Mouse (Mus musculus) CH12.LX (cell line): ENCODE data around the gene Mmp8. TPM values are rescaled to one million over a fixed set of nuclear protein-coding genes. Genes with fewer than 3 reads are reported as not detected.

Experiments used
- DNase-seq: peaks from one replicate; pipeline ENCODE4 v3.0.0-alpha.2; 2013; ENCODE audit errors: extremely low read depth
- H3K27ac ChIP-seq: 2 replicates; pipeline ENCODE4 v1.5.1; 2012; ENCODE audit warnings: low read depth, mild to moderate bottlenecking, control low read depth, moderate library complexity; ENCODE audit not compliant: insufficient read depth
- H3K27me3 ChIP-seq: replicated peaks from 2 replicates; pipeline ENCODE3; 2012; ENCODE audit warnings: inconsistent platforms
- H3K36me3 ChIP-seq, 2 experiments: replicated peaks in 1 of 2; 2 replicates each; pipeline versions ENCODE3 to v1.6.1; 2012; ENCODE audit warnings: inconsistent platforms in 1 of 2, low read length in 1 of 2, mild to moderate bottlenecking in 1 of 2, mixed read lengths in 1 of 2, moderate library complexity in 1 of 2; ENCODE audit not compliant: control insufficient read depth in 1 of 2, insufficient read depth in 1 of 2
- H3K4me1 ChIP-seq, 2 experiments: 2 replicates each; pipeline ENCODE4 v1.6.1; 2012; ENCODE audit warnings: inconsistent platforms in 1 of 2, moderate library complexity in 1 of 2; ENCODE audit not compliant: insufficient read depth in 2 of 2, control insufficient read depth in 1 of 2
- H3K4me2 ChIP-seq: 2 replicates; pipeline ENCODE4 v1.6.1; 2012; ENCODE audit warnings: low read depth, mild to moderate bottlenecking, control low read depth; ENCODE audit not compliant: poor library complexity, insufficient read depth, severe bottlenecking
- H3K4me3 ChIP-seq, 3 experiments: fragments of 150-350 bp in 1 of 3; sonication (generic) in 1 of 3; replicated peaks in 1 of 3; 2 replicates each; pipeline versions ENCODE3 to v1.5.1; 2011 to 2012; ENCODE audit warnings: low read depth in 2 of 3, low read length in 2 of 3, mild to moderate bottlenecking in 2 of 3, moderate library complexity in 2 of 3, control low read depth in 1 of 3, improper control_type of control experiment in 1 of 3, inconsistent platforms in 1 of 3, mixed read lengths in 1 of 3; ENCODE audit not compliant: poor library complexity in 1 of 3
- H3K79me2 ChIP-seq: replicated peaks from 2 replicates; pipeline ENCODE4 v1.6.1; 2012; ENCODE audit warnings: mild to moderate bottlenecking, moderate library complexity; ENCODE audit not compliant: control insufficient read depth, poor library complexity, insufficient read depth, severe bottlenecking; ENCODE audit errors: extremely low read depth
- H3K9ac ChIP-seq: 2 replicates; pipeline ENCODE4 v1.6.1; 2012; ENCODE audit warnings: low read depth, mild to moderate bottlenecking, control low read depth, moderate library complexity; ENCODE audit not compliant: insufficient read depth
- H3K9me3 ChIP-seq: replicated peaks from 2 replicates; pipeline ENCODE3; 2012; ENCODE audit warnings: low read length, inconsistent platforms, mixed read lengths
- CHD2 ChIP-seq: IDR thresholded peaks from 2 replicates; pipeline ENCODE4 v1.6.1; 2011; ENCODE audit warnings: low read length, improper control_type of control experiment
- CTCF ChIP-seq, 2 experiments: IDR thresholded peaks in 1 of 2; conservative IDR thresholded peaks in 1 of 2; 2 replicates each; pipeline ENCODE4 v1.5.1; 2011 to 2012; ENCODE audit warnings: low read depth in 2 of 2, low read length in 2 of 2, improper control_type of control experiment in 1 of 2, inconsistent platforms in 1 of 2, mild to moderate bottlenecking in 1 of 2, moderate library complexity in 1 of 2
- ELF1 ChIP-seq: IDR thresholded peaks from 2 replicates; pipeline ENCODE4 v1.6.1; 2014; ENCODE audit warnings: low read depth, mild to moderate bottlenecking, inconsistent platforms, low read length, improper control_type of control experiment
- HCFC1 ChIP-seq: IDR thresholded peaks from 2 replicates; pipeline ENCODE4 v1.6.1; 2012; ENCODE audit warnings: low read depth, mild to moderate bottlenecking, inconsistent platforms, low read length, improper control_type of control experiment
- IRF4 ChIP-seq: IDR thresholded peaks from 2 replicates; pipeline ENCODE4 v1.6.1; 2014; ENCODE audit warnings: low read depth, mild to moderate bottlenecking, inconsistent platforms, low read length, improper control_type of control experiment
- JUN ChIP-seq: IDR thresholded peaks from 2 replicates; pipeline ENCODE4 v1.6.1; 2011; ENCODE audit warnings: low read depth, mild to moderate bottlenecking, low read length, improper control_type of control experiment, moderate library complexity; ENCODE audit not compliant: insufficient read depth
- JUND ChIP-seq: conservative IDR thresholded peaks from 2 replicates; pipeline ENCODE4 v1.6.1; 2011; ENCODE audit warnings: low read depth, low read length, improper control_type of control experiment
- MAFK ChIP-seq: IDR thresholded peaks from 2 replicates; pipeline ENCODE4 v1.6.1; 2011; ENCODE audit warnings: low read length, improper control_type of control experiment; ENCODE audit not compliant: insufficient replicate concordance
- MAX ChIP-seq: IDR thresholded peaks from 2 replicates; pipeline ENCODE4 v1.6.1; 2011; ENCODE audit warnings: low read length, improper control_type of control experiment
- MAZ ChIP-seq: IDR thresholded peaks from 2 replicates; pipeline ENCODE4 v1.6.1; 2012; ENCODE audit warnings: low read depth, mild to moderate bottlenecking, inconsistent platforms, low read length, improper control_type of control experiment, moderate library complexity
- MYC ChIP-seq: IDR thresholded peaks from 2 replicates; pipeline ENCODE4 v1.6.1; 2011; ENCODE audit warnings: low read depth, mild to moderate bottlenecking, improper control_type of control experiment, low read length
- POLR2A ChIP-seq: IDR thresholded peaks from 2 replicates; pipeline ENCODE4 v1.6.1; 2011; ENCODE audit warnings: low read depth, mild to moderate bottlenecking, improper control_type of control experiment, low read length
- POLR2AphosphoS2 ChIP-seq: IDR thresholded peaks from 2 replicates; pipeline ENCODE4 v1.6.1; 2011; ENCODE audit warnings: low read depth, low read length, improper control_type of control experiment
- RAD21 ChIP-seq: IDR thresholded peaks from 2 replicates; pipeline ENCODE4 v1.6.1; 2011; ENCODE audit warnings: low read depth, mild to moderate bottlenecking, low read length, improper control_type of control experiment, moderate library complexity
- TBP ChIP-seq: conservative IDR thresholded peaks from 2 replicates; pipeline ENCODE4 v1.6.1; 2011; ENCODE audit warnings: low read depth, low read length, improper control_type of control experiment
- USF1 ChIP-seq: IDR thresholded peaks from 2 replicates; pipeline ENCODE4 v1.6.1; 2014; ENCODE audit warnings: low read depth, mild to moderate bottlenecking, inconsistent platforms, low read length, improper control_type of control experiment
- ZC3H11A ChIP-seq: IDR thresholded peaks from 2 replicates; pipeline ENCODE4 v1.6.1; 2012; ENCODE audit warnings: low read depth, mild to moderate bottlenecking, inconsistent platforms, low read length, improper control_type of control experiment
- ZNF384 ChIP-seq: IDR thresholded peaks from 2 replicates; pipeline ENCODE4 v1.6.1; 2012; ENCODE audit warnings: low read depth, low read length, improper control_type of control experiment, inconsistent platforms
- dilution Hi-C: fragments of 300-500 bp; cut with MboI; formaldehyde crosslinking; loops from 2 replicates; pipeline ENCODE4 v1.14.3; 2020; ENCODE audit warnings: low sequenced_read_pairs; ENCODE audit not compliant: extremely low pct_unique_long_range_greater_than_20kb, extremely low pct_ligation_motif_present
- in situ Hi-C: fragments of 300-500 bp; cut with MboI; formaldehyde crosslinking; loops from 3 replicates; pipeline ENCODE4 v1.14.3; 2019; ENCODE audit warnings: low sequenced_read_pairs, low pct_ligation_motif_present, low pct_unique_long_range_greater_than_20kb, mixed read lengths
- polyA plus RNA-seq: library from polyadenylated mRNA; unstranded; fragments of >175 nt; gene quantifications from 2 replicates; pipeline ENCODE4 v1.2.1, GENCODE M21; 2012; ENCODE audit warnings: low read depth; ENCODE audit not compliant: insufficient read length
- total RNA-seq, 2 experiments: library from RNA; depleted of rRNA; stranded (reverse); fragments of 300-350 nt in 1 of 2; fragments of >200 nt in 1 of 2; gene quantifications; 2 replicates each; pipeline ENCODE4 v1.2.3; 2012 to 2014

Mmp8 gene
- total and polyA plus RNA-seq, 3 experiments = not detected

- H3K36me3 ChIP-seq = no peaks in the 10 kb centered on the region
- peaks cover 0 to 7% of the 10 kb centered on the region in 2 experiments; a peak in 2 of 4 replicates for H3K4me1 ChIP-seq
- no peak overlapping the region for H3K4me2 ChIP-seq
- no peak overlapping the region for H3K9ac ChIP-seq
- H3K79me2 ChIP-seq = no peaks in the 10 kb centered on the region
- no peaks in the 10 kb centered on the region for H3K9me3 ChIP-seq
- DNase-seq = no peak
- TF ChIP-seq ZC3H11A (no peak), USF1 (no peak), CHD2 (no peak), JUND (no peak), IRF4 (no peak), POLR2AphosphoS2 (no peak), ELF1 (no peak), MAX (no peak), HCFC1 (no peak), CTCF (conservative IDR thresholded peaks at IDR 0.05 in 1 of 2, IDR thresholded peaks at IDR 0.05 in 1 of 2; ENCODE audit: low read depth in 2 of 2, low read length in 2 of 2) (no peak), JUN (no peak), MAFK (no peak), TBP (no peak), POLR2A (no peak), RAD21 (no peak)
- no peaks in the 10 kb centered on the region for H3K27me3 ChIP-seq
- H3K4me3 ChIP-seq = no peak overlapping the region
- dilution Hi-C loops (no loop called here), in situ Hi-C loops (no loop called here)
- no peak overlapping the region for H3K27ac ChIP-seq
Observed at GRCm38 (mm10) chr9:7590063-7590462, 31.8 kb downstream of the Mmp8 start.

GRCm38 (mm10) chr9:7593272-7593812 lies 35.1 kb downstream of the Mmp8 start:
- no peaks in the 10 kb centered on the region for H3K9me3 ChIP-seq
- in situ Hi-C loops = no loop called here
- peaks cover 0 to 11% of the 10 kb centered on the region in 2 experiments; a peak in 2 of 4 replicates for H3K4me1 ChIP-seq
- H3K9ac ChIP-seq = no peak overlapping the region
- no peaks in the 10 kb centered on the region for H3K79me2 ChIP-seq
- dilution Hi-C loops = no loop called here
- no peak overlapping the region for H3K27ac ChIP-seq
- H3K4me2 ChIP-seq = no peak overlapping the region
- no peak for DNase-seq
- H3K4me3 ChIP-seq = no peak overlapping the region
- H3K36me3 ChIP-seq = no peaks in the 10 kb centered on the region
- TF ChIP-seq MAZ = no peak
- TF ChIP-seq ZNF384 = peak; percentile 74
- no peak for TF ChIP-seq MYC
- H3K27me3 ChIP-seq = no peaks in the 10 kb centered on the region
